Mouse (Mus musculus) induced T-regulatory cell, adult 2 months (primary cell): ENCODE data around the gene Pde3b.
"Not testable (repeated sequence)": the region's sequence is repeated elsewhere in the genome, so short reads cannot be mapped to it uniquely, and the experiment has no call there.

Experiments
- DNase-seq: peaks from one replicate; pipeline ENCODE4 v3.0.0-alpha.2; 2012; ENCODE audit warnings: low read depth

Gene Pde3b

DNA sequence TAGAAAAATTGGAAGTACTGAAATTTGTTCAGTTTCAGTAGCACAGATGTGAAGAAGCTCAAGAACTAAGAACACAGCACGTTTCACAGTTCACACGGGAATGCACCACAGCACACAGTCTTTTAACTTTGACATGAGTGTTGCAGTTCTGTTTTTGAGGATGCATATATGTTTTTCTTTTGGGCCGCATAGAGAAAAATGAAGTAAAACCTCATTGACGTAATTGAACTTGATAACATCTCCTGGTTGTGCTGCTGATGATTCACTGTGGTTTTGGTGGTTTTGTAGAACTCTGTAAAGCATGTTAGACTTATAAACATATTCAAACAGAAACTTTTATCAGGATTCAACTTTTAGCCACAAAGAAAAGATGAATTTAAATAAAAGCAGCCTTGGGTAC lies 64.7 kb downstream of the Pde3b start:
- DNase-seq: peak; percentile 94

DNA sequence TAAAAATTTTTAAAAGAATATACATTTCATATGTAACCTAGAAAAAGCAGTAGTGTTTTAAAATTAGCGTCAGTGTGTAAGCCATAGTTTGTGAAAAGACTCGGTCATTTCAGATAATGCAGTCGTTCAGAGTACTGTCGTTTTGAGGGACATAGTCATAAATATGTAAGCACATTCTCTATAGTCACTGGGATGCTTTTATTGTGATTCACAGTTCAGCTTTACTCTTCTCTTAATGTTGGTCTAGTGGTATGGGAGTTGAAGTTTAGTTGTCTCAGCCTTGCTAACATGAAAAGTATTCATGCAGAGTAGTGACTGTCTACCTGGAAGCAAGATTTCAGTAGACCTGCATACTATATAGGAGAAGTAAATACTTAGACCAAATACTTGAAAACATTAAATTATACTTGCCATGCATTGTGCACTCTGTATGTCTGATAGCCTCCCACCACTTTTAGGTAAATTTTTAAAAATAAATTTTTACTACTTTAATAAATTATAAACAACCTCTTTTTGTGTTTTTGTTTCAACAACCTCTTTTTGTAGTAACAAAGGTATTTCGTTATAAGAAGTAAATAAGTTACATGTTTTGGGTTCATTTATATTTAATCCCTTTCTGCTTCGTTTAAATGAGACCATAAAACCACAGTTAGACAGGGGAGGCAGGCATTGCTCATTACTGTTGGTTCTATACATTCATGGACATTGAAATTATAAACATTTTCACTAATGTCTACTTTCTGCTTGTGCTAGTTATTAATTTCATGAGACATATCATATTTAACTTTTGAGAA lies 65.3 kb downstream of the Pde3b start:
- DNase-seq: no peak

- peak; percentile 34 for DNase-seq
Observed at GRCm38 (mm10) chr7:114481008-114481407, 65.9 kb downstream of the Pde3b start.

DNA sequence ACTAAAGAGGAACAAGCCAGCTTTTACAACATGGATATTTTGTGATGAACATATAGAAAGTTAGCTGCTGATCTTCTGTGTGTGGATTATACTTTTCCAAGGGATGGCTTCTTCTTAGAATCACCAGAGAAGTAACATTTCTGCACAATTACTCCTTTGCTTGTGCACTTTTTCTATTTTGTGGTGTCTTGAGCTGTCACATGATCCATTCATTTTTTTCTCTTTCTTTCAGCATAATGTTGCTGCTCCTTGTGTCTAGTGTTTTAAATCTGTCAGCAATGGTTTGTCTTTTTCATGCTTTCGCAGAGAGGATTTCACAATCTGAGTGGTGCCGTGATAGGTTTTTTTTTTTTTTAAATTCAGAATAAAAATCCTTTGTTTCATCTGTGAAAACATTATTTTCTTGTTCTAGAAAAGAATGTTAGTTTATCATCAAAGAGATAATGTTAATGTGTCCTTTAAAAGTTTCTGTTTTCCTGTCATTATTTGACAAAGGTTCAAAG lies 66.4 kb downstream of the Pde3b start:
- DNase-seq: no peak

- DNase-seq: no peak
Observed at GRCm38 (mm10) chr7:114492540-114492939, 77.5 kb downstream of the Pde3b start.

GRCm38 (mm10) chr7:114494033-114494432 lies 79.0 kb downstream of the Pde3b start:
- DNase-seq: peak; percentile 29

- peak; percentile 41 for DNase-seq
Observed at GRCm38 (mm10) chr7:114499293-114499692, 84.2 kb downstream of the Pde3b start.

GRCm38 (mm10) chr7:114508879-114509278 lies 93.8 kb downstream of the Pde3b start:
- no peak for DNase-seq

GRCm38 (mm10) chr7:114520122-114520521 lies 105.0 kb downstream of the Pde3b start:
- no peak for DNase-seq

GRCm38 (mm10) chr7:114526245-114526644 lies 111.2 kb downstream of the Pde3b start:
- no peak for DNase-seq

- no peak for DNase-seq
Observed at GRCm38 (mm10) chr7:114536179-114536578, 121.1 kb downstream of the Pde3b start.

GRCm38 (mm10) chr7:114562531-114563241 lies 147.6 kb downstream of the Pde3b start, which contains the start of gene Cyp2r1:
Gene Cyp2r1 (minus strand): TSS chr7:114562972.
- DNase-seq: peak; percentile 92

- not testable (repeated sequence) for DNase-seq
Observed at GRCm38 (mm10) chr7:114573866-114574265, 158.8 kb downstream of the Pde3b start.

DNA sequence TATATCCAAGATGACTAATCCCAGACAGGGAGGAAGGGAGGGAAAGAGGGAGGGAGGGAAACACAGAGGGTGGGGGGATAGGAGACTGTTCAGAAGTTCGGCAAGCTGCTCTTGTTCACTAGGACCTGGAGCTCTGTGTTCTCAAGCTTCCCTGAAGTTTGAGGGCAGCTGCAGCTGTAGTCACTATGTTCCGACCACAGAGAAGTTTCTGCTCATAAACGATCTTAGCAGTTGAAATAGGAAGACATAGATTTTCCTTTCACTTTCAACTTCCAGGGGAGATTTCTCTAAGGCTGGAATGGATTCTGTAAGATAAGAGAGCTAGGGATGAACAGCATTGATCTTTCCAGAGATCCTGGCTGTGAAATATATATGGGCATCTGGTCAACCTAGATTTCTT lies 161.8 kb downstream of the Pde3b start:
- peak; percentile 22 for DNase-seq

DNA sequence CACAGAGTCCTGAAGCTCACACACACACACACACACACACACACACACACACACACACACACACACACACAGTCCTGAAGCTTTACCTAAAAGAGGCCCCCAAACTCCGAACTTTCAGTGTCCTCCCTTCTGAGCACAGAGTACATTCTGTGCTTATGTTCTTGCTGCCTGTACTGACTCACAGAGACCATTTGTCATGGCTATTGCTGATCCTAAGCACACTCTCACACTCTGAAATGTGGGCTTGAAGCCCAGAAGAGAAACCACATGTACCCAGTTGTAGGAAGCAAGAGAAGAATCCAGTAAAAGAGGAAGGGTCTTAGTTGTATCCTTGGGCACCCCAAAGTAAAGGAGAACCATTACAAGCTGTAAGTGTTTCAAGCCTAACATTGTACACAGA lies 162.6 kb downstream of the Pde3b start:
- peak; percentile 6 for DNase-seq

- DNase-seq: peak; percentile 82
Observed at GRCm38 (mm10) chr7:114580426-114580825, 165.3 kb downstream of the Pde3b start.

DNA sequence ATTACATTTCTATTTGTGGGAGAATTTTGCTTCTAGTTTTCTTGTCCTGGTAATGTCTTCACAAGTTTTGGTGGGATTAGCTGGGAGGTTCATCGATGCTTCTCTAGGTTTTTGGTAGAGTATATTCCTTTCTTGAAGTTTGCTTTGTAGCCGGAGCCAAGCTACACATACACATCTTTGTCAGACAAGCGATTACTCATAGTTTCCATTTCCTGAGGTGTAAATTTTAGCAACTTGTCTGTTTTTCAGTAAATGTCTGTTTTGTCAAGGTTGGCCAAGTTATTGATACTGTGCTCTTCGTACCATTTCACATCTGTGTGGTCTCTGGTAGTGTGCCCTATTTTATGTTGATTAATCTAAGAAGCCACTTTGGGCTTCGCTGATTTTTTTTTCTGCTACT lies 166.1 kb downstream of the Pde3b start:
- DNase-seq: peak; percentile 73

DNA sequence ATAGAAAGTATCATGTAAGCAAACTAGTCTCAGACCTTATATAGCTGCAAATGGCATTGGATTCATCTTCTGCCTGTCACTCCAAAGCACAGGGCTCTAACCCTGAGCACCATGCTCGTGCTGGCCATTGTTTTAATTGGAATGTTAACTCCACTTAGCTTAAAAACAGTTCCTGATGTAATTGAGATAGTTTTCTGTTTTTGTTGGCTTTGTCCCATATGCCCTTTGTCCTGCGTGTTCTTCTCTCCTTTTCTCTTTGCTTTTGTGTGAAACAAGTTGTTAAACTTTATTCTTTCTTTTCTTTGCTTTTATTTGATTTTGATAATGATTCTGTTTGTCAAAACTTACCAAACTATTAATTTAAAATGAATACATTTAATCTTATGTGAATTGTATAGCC lies 167.4 kb downstream of the Pde3b start:
- DNase-seq: no peak
